Mouse (Mus musculus) limb, embryonic 10.5 days (tissue): ENCODE measurements around the gene Senp2. TPM values are rescaled to one million over a fixed set of nuclear protein-coding genes. Genes with fewer than 3 reads are reported as not detected.

Experiments
- DNase-seq: peaks from one replicate; pipeline ENCODE4 v3.0.0-alpha.2; 2017; ENCODE audit warnings: low spot score
- H3K27ac ChIP-seq: fragments of 300-500 bp; sonication (generic); 2 replicates; pipeline ENCODE4 v1.5.1; 2016; ENCODE audit warnings: mild to moderate bottlenecking
- H3K27me3 ChIP-seq: fragments of 300-500 bp; sonication (generic); 2 replicates; pipeline ENCODE4 v1.6.1; 2016; ENCODE audit warnings: low read depth, mild to moderate bottlenecking; ENCODE audit not compliant: poor library complexity, severe bottlenecking
- H3K36me3 ChIP-seq: fragments of 300-500 bp; sonication (generic); 2 replicates; pipeline ENCODE4 v1.6.1; 2016; ENCODE audit warnings: mild to moderate bottlenecking, moderate library complexity
- H3K4me1 ChIP-seq: fragments of 300-500 bp; sonication (generic); 2 replicates; pipeline ENCODE4 v1.6.1; 2016
- H3K4me3 ChIP-seq: fragments of 300-500 bp; sonication (generic); 2 replicates; pipeline ENCODE4 v1.5.1; 2016; ENCODE audit warnings: mild to moderate bottlenecking, moderate library complexity
- H3K9me3 ChIP-seq: fragments of 300-500 bp; sonication (generic); replicated peaks from 2 replicates; pipeline ENCODE4 v1.6.1; 2016; ENCODE audit warnings: mild to moderate bottlenecking
- WGBS: fragments of 180-500 bp; shearing (Covaris S2); methylation state at CpG from one replicate; pipeline ENCODE4 v1.1.7; 2016; 5-methylcytosine and 5-hydroxymethylcytosine counted together
- polyA plus RNA-seq: library from polyadenylated mRNA; unstranded; fragments of >200 nt; fragmentation: Nextera tagmentation; extraction: Ambion mirVana; gene quantifications from 2 replicates; pipeline ENCODE4 v1.2.1, GENCODE M21; 2016

The Senp2 gene
- polyA plus RNA-seq, 1 experiment from 2014 or later, result 74.9 TPM

DNA sequence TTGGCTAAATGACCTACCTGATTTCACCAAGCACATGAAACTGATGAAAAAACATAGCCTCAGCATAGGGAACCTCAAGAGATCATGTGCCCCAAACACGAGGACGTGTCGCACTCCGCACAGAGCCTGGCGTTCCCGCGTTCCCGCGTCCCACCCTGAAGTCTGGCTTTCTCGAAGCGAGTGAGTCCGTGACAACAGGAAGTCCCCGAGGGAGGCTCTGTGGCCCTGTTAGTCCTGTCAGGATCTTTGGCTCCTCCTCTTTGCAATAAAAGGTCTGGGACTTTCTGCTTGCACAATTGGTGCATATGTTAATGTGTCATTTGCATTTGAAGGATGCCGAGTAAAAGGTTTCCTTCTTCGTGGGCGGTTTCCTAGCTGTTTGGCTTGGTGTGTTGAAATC lies 14.0 kb upstream of the Senp2 start, which contains the start of gene Liph:
Gene Liph (minus strand): TSS at position 360 of the 400 bp plus-strand sequence.
- peaks cover 8% of the 10 kb centered on the region; the same call in 1 of the 2 replicates for H3K4me1 ChIP-seq
- no peaks in the 10 kb centered on the region for H3K36me3 ChIP-seq
- H3K4me3 ChIP-seq, result 0 out of 2 replicates have a peak within 1 kb of the TSS, but pooled peaks have one; percentile 21
- peaks cover 12% of the 10 kb centered on the region for H3K27me3 ChIP-seq
- H3K27ac ChIP-seq, result no peak within 1 kb of the TSS
- no peaks in the 10 kb centered on the region for H3K9me3 ChIP-seq
- 15% methylated on average over 16 of the region's 16 CpGs for WGBS
- peak; percentile 40 for DNase-seq

DNA sequence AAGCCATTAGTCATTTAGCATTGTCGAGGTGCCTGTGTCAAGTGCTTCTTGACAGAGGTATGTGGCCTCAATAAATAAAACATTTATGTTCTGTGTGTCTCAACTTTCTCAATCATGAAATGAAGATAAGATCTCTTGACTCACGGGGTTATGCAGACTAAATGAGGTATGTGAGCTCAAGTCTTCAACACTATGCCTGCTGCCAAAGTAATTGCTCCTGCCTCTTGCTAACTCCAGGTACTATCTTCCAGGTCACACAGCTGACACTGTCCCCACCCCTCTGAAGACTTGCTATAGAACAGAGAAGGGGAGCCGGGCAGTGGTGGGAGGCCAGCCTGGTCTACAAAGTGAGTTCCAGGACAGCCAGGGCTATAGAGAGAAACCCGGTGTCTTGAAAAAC lies 12.9 kb upstream of the Senp2 start:
- WGBS, result 67% methylated on average over 4 of the region's 4 CpGs
- H3K36me3 ChIP-seq, result no peaks in the 10 kb centered on the region
- H3K4me1 ChIP-seq, result peaks cover 11% of the 10 kb centered on the region; the same call in 1 of the 2 replicates
- DNase-seq, result no peak
- no peak overlapping the region for H3K4me3 ChIP-seq
- H3K9me3 ChIP-seq, result no peaks in the 10 kb centered on the region
- H3K27me3 ChIP-seq, result peaks cover 12% of the 10 kb centered on the region
- no peak overlapping the region for H3K27ac ChIP-seq

DNA sequence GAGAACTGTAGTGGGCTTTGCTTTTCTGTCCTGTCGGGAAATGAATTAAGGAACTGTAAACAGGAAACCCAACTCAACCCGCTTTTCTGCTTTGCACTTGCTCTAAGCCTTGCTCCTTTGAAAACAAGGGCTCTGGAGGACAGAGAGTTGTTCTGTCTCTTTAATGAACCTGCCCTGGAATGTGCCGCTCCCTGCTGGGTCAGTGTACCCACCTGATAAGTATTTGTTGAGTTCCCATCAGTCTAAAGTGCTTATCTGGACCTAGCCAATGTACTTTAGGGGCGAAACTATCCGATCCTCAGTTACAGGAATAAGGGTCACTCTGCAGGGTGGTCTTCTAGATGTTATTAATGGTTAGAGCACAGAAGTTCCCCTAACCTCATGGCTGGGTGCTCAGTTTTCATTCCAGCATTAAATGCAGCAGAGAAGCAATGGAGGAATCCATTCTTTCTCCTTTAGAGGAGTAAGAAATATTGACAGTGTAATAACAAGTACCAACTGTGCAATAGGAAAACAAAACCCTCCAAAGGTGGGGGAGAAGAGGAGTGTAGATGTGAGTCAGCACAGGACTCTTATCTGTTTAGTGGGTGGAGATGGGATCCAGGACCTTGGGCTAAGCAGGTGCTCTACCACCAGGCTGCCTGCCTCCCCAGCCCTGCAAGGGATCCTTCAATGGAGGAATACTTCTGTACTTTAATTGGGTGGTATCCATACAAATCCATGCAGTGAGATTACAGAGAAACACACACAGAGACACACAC lies 12.2 kb upstream of the Senp2 start:
- Histone ChIP-seq H3K9me3 (no peaks in the 10 kb centered on the region), H3K36me3 (no peaks in the 10 kb centered on the region), H3K27me3 (peaks cover 12% of the 10 kb centered on the region), H3K4me1 (peaks cover 15% of the 10 kb centered on the region), H3K27ac (no peak overlapping the region), H3K4me3 (no peak overlapping the region)
- 64% methylated on average over 5 of the region's 5 CpGs for WGBS
- no peak for DNase-seq

DNA sequence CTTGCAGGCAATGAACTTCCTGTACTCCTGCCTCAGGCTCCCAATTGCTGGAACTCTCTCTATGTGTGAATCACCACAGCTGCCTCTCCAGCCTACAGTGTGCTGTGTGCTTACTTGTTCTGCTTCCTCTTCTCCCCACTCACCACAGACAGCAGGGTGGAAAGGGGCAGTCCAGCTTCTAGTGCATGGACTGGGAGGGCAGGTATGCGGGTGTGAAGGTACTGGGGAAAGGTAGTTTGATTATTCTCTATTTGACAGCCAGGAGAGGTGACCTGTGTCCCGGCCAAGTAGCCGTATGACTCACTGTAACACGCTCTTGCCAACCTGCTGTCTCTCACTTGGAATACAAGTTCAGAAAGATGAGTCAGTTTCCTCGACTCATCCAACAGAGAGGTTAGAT lies 11.2 kb upstream of the Senp2 start:
- DNase-seq, result no peak
- Histone ChIP-seq H3K27me3 (peaks cover 12% of the 10 kb centered on the region), H3K4me3 (no peak overlapping the region), H3K9me3 (no peaks in the 10 kb centered on the region), H3K4me1 (peaks cover 15% of the 10 kb centered on the region), H3K36me3 (no peaks in the 10 kb centered on the region), H3K27ac (no peak overlapping the region)
- WGBS, result 91% methylated on average over 5 of the region's 5 CpGs

DNA sequence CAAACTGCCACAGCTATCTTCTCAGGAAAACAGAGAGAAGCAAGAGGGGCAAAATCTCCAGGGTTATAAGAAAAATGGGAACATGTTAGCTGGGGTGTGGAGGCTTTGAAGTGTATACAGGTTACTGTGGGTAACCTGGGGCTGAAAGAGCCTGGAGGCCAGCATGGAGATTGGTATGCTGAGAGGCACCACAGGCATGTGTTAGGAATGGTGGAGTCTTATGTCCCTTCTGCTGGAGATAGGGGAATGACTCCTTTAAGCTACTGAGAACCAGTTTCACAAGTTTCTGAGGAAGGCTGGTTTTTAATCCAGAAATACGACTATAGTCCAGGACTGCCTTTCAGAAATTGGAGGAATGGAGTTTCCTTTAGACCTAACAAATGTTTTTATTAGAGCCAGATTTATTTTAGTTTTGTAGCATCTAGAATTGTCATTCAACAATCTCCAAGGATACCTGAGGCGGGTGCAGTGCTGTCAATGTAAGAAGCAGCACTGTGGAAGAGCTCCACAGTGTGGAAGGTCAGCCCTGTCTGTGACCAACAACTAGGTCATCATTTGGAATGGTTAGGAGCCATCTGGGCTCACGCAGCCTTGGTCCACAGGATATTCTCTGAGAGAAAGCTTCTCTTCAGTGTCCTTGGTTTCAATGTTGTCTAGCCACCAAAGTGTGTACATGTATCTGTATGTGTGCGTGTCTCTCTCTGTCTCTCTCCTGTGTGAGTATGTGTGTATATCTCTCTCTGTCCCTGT lies 9.2 kb upstream of the Senp2 start:
- H3K27me3 ChIP-seq, result peaks cover 12% of the 10 kb centered on the region
- H3K4me1 ChIP-seq, result peaks cover 15% of the 10 kb centered on the region
- no peaks in the 10 kb centered on the region for H3K36me3 ChIP-seq
- H3K27ac ChIP-seq, result no peak overlapping the region
- no peak overlapping the region for H3K4me3 ChIP-seq
- no peaks in the 10 kb centered on the region for H3K9me3 ChIP-seq
- no peak for DNase-seq
- WGBS, result 89% methylated on average over 4 of the region's 4 CpGs

DNA sequence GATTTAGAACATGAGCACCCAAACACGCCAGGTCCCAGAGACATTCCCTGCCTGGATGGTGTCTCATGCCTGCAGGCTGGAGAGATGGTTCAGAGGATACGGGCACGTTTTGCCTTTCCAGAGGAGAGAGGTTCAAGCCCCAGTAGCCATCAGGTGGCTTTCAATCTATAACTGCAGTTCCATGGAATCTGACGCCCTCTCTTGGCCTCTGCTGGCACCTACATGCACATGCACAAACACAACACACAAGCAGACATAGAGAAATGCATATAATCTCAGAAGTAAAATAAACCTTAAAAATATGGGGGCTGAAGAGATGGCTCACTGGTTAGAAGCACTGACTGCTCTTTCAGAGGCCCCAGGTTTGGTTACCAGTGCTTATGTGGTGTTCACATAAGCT lies 8.1 kb upstream of the Senp2 start:
- H3K27me3 ChIP-seq, result peaks cover 12% of the 10 kb centered on the region
- WGBS, result 66% methylated on average over 4 of the region's 4 CpGs
- peaks cover 11% of the 10 kb centered on the region for H3K4me1 ChIP-seq
- H3K9me3 ChIP-seq, result no peaks in the 10 kb centered on the region
- H3K4me3 ChIP-seq, result no peak overlapping the region
- H3K27ac ChIP-seq, result no peak overlapping the region
- H3K36me3 ChIP-seq, result no peaks in the 10 kb centered on the region
- no peak for DNase-seq

DNA sequence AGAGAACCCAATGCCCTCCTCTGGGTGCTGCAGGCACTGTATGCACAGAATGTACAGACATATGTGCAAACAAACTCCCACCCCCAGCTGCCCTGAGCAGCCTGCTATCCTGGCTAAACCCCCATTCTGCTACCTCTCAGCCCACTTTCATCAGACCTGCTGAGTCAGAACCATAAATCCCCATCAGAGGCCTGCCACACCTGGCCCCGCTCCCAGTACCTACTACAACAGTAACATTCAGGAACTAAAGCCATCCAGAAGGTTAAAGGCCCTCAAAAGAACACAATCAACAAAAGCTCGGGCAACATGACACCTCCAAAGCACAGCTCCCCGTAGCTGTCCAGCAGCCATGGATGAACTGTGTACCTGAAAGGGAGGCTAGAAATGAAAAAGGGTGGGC lies 7.7 kb upstream of the Senp2 start:
- peaks cover 9% of the 10 kb centered on the region for H3K4me1 ChIP-seq
- no peak overlapping the region for H3K27ac ChIP-seq
- no peaks in the 10 kb centered on the region for H3K36me3 ChIP-seq
- DNase-seq, result no peak
- H3K27me3 ChIP-seq, result peaks cover 9% of the 10 kb centered on the region
- no peak overlapping the region for H3K4me3 ChIP-seq
- 70% methylated on average over 3 of the region's 3 CpGs for WGBS
- no peaks in the 10 kb centered on the region for H3K9me3 ChIP-seq

DNA sequence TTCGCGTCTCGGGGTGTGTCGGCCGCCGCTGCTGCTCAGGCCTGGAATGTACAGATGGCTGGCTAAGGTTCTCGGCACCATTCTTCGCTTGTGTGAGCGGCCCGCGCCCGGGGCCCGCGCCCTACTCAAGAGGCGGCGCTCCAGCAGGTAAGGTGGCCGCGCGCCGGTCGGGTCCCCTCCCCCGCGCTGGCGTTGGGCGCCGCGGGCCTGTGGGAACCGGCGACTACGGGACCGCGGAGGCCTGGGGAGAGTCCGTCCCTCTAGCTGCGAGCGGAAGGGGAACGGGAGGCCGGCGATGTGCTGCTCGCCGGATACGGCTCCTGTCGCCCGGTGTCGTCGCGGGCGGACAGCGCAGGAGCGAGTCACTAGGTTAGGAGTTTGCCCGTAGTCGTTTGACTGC lies 312 bp downstream of the Senp2 start:
- Histone ChIP-seq H3K9me3 (no peaks in the 10 kb centered on the region), H3K27me3 (no peaks in the 10 kb centered on the region), H3K4me3 (peak overlapping the region; percentile 98), H3K36me3 (peaks cover 21% of the 10 kb centered on the region), H3K27ac (peak overlapping the region; percentile 91), H3K4me1 (peaks cover 19% of the 10 kb centered on the region)
- no peak for DNase-seq
- WGBS, result under 1% methylated on average over 51 of the region's 51 CpGs

DNA sequence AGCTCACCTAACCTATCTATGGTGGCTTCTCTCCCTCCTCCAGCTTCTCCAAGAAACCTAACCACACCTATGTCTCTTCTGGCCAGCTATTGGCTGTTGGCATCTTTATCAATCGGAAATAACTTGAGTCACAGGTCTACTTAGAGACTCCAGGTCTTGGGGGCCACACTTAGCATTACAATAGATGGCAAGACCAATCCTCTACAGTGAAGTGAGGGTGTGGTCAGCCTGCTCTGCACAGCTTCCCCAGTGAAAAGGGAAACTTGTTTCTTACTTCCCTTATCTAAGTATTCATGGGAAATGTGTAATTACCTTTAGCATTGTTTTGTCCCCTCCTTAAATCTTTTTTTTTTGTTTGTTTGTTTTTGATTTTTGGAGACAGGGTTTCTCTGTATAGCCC lies 6.3 kb downstream of the Senp2 start:
- peaks cover 81% of the 10 kb centered on the region for H3K36me3 ChIP-seq
- H3K27me3 ChIP-seq, result no peaks in the 10 kb centered on the region
- 87% methylated on average over 1 of the region's 1 CpGs for whole genome bisulfite sequencing
- no peak overlapping the region for H3K4me3 ChIP-seq
- H3K4me1 ChIP-seq, result peaks cover 5% of the 10 kb centered on the region
- H3K27ac ChIP-seq, result no peak overlapping the region
- no peak for DNase-seq
- no peaks in the 10 kb centered on the region for H3K9me3 ChIP-seq

DNA sequence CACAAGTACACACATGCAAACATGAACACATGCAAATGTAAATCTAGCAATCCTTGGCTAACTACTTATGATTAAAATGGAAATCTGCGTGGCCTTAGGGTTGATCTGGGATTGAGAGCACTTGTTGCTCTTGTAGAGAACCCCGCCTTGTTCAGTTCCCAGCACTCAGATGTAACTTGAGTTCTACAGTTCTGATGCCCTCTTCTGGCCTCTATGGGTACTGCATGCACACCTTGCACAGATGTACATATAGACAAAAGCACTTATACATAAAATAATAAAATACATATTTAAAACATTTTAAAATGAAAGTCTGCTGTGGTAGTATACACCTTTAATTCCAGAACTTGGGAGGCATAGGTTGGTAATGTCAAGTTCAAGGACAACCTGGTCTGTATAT lies 12.8 kb downstream of the Senp2 start:
- Histone ChIP-seq H3K4me1 (no peaks in the 10 kb centered on the region), H3K9me3 (peaks cover 6% of the 10 kb centered on the region; the same call in 1 of the 2 replicates), H3K4me3 (no peak overlapping the region), H3K36me3 (peaks cover 96% of the 10 kb centered on the region), H3K27ac (no peak overlapping the region), H3K27me3 (no peaks in the 10 kb centered on the region)
- WGBS, result 99% methylated on average over 2 of the region's 2 CpGs
- DNase-seq, result no peak

DNA sequence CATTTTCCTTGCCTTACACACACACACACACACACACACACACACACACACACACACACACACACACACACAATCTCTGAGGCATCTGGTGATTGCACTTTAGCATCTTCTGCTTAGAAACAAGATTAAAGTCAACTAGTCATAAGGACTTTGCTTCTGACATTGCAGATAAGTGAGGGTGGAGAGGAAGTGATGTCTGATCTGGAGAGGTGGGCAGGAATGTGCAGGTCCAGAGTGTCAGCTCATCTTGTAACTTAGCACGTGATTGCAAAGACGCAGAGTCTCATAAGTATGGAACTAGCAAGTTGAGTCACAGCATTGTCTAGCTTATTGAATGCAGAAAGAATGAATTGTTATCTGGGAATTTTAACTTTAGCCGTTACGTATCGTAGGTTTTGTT lies 18.2 kb downstream of the Senp2 start:
- H3K27ac ChIP-seq, result no peak overlapping the region
- H3K36me3 ChIP-seq, result peaks cover 96% of the 10 kb centered on the region
- 96% methylated on average over 5 of the region's 5 CpGs for WGBS
- H3K4me1 ChIP-seq, result no peaks in the 10 kb centered on the region
- no peaks in the 10 kb centered on the region for H3K9me3 ChIP-seq
- H3K27me3 ChIP-seq, result no peaks in the 10 kb centered on the region
- no peak overlapping the region for H3K4me3 ChIP-seq
- DNase-seq, result no peak

DNA sequence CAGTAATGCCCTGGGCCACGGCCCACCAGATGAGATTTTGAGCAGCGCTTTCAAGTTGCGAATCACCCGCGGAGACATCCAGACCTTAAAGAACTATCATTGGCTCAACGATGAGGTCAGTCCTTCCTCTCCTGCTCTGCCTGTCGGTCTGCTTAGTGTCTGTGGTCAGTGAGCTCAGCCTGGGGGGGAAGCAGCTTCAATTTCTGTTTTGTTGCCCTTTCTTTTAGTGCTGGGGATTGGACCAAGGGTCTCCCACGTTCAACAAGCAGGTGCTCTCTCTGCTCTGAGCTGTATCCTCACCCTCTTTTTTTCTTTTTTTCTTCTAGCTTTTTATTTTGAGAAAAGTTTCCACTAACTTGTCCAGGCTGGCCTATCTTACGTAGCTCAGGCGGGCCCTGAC lies 29.3 kb downstream of the Senp2 start:
- Histone ChIP-seq H3K4me1 (no peaks in the 10 kb centered on the region), H3K27ac (no peak overlapping the region), H3K36me3 (peaks cover 78% of the 10 kb centered on the region), H3K4me3 (no peak overlapping the region), H3K27me3 (no peaks in the 10 kb centered on the region), H3K9me3 (no peaks in the 10 kb centered on the region)
- 91% methylated on average over 10 of the region's 10 CpGs for WGBS
- DNase-seq, result no peak

DNA sequence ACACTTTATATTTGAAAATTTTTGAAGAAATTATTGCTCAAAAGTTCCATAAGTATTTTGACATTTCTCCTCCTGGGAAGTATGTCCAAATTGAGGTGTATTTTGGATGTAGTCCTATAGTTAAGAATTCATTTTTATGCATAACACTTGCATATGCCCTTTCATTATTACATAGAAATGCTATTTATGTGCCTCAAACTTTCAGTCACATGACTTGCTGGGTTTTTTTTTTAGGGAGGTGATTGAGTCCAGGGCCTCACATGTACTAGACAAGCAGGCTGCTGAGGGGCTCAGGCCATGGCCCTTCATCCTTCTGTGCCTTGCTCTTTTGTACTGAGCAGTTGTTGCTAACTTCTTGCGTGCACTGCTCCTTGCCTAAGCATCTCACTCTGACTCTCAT lies 30.7 kb downstream of the Senp2 start:
- no peak overlapping the region for H3K4me3 ChIP-seq
- H3K9me3 ChIP-seq, result no peaks in the 10 kb centered on the region
- no peak overlapping the region for H3K27ac ChIP-seq
- 96% methylated on average over 1 of the region's 1 CpGs for WGBS
- peaks cover 92% of the 10 kb centered on the region for H3K36me3 ChIP-seq
- DNase-seq, result no peak
- H3K27me3 ChIP-seq, result no peaks in the 10 kb centered on the region
- no peaks in the 10 kb centered on the region for H3K4me1 ChIP-seq
